Mouse (Mus musculus): ENCODE data around the gene Cfap73. TPM values are rescaled to one million over a fixed set of nuclear protein-coding genes. Genes with fewer than 3 reads are reported as not detected.
A peak's percentile ranks its signal among the peaks of the same experiment; 100 is the strongest.

Cfap73 gene
- polyA plus RNA-seq, 2 experiments: not detected

DNA sequence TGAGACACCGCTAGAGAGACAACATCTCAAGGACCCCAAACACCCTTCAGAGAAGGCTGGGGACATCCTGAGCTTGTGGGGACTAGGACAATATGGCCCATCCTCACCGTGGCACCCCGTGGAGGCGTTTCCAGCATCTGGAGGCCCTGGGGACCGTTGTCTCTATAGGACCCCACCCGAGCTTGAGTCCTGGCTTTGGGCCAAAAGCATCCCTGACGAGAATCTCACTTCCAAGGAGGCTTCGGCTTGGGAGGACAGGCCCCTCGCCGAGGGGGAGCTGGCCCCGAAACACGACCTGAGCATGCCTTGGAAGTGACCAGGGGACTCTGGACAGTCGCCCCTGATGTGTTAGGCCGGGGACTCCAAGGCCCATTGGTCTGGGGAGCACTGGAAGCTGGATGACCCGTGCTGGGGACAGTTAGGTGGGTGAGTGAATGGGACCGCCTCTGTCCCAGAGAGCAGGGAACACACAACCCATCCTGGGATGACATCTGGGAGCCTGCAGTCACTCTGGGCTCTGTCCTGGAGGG is 24.7 kb downstream of the Cfap73 start:
- H3K9ac ChIP-seq (replicated peaks): no peak overlapping the region
- H3K36me3 ChIP-seq (replicated peaks; ENCODE audit: control insufficient read depth, insufficient read depth, low read depth): no peaks in the 10 kb centered on the region
- WGBS (ENCODE audit: insufficient replicate concordance): 75% methylated on average over 16 of the region's 16 CpGs
- no peaks in the 10 kb centered on the region for H3K9me3 ChIP-seq (ENCODE audit: control insufficient read depth, low read length)
- no peak for DNase-seq (ENCODE audit: low read depth in 3 of 3, low spot score in 3 of 3)
- H3K4me3 ChIP-seq (ENCODE audit: insufficient read depth in 1 of 2, low read depth in 2 of 2, low read length in 2 of 2): no peak overlapping the region
- H3K4me2 ChIP-seq (ENCODE audit: low read depth): no peak overlapping the region
- TF ChIP-seq CTCF (IDR thresholded peaks at IDR 0.05; ENCODE audit: low read depth) (no peak), EP300 (IDR thresholded peaks at IDR 0.05; ENCODE audit: low read depth) (no peak)
- no peaks in the 10 kb centered on the region for H3K27me3 ChIP-seq (ENCODE audit: control insufficient read depth, insufficient read depth, low read length)
- no peak overlapping the region for H3K27ac ChIP-seq
- peaks cover 6 to 15% of the 10 kb centered on the region in 2 experiments for H3K4me1 ChIP-seq (replicated peaks; ENCODE audit: control insufficient read depth in 2 of 2, insufficient read depth in 2 of 2, low read length in 1 of 2)
- no peak for ATAC-seq (ENCODE audit: insufficient read depth)

DNA sequence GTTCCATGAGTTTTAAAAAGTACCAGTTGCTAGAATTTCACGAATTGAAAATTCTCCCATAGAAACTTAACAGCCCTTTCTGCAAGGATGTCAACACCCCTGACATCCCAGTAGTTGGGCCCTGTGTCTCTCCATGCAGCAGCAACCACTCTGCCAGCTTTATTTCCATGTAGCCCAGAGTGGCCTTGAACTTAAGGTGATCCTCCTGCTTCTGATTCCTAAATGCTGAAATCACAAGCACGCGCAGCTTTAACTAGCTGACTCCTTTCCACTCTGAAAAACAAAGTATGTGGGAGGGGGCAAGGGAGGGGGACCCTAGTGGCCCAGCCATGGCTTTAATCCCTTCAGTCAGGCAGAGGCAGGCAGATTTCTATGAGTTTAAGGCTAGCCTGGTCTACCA is 26.7 kb downstream of the Cfap73 start:
- WGBS (ENCODE audit: insufficient replicate concordance): 81% methylated on average over 3 of the region's 3 CpGs
- H3K9ac ChIP-seq (replicated peaks): no peak overlapping the region
- peaks cover 3 to 8% of the 10 kb centered on the region in 2 experiments for H3K4me1 ChIP-seq (replicated peaks; ENCODE audit: control insufficient read depth in 2 of 2, insufficient read depth in 2 of 2, low read length in 1 of 2)
- no peak overlapping the region for H3K27ac ChIP-seq
- no peaks in the 10 kb centered on the region for H3K27me3 ChIP-seq (ENCODE audit: control insufficient read depth, insufficient read depth, low read length)
- DNase-seq (ENCODE audit: low read depth in 3 of 3, low spot score in 3 of 3) (no peak), ATAC-seq (ENCODE audit: insufficient read depth) (no peak)
- no peaks in the 10 kb centered on the region for H3K9me3 ChIP-seq (ENCODE audit: control insufficient read depth, low read length)
- no peak for TF ChIP-seq EP300 (IDR thresholded peaks at IDR 0.05; ENCODE audit: low read depth)
- TF ChIP-seq CTCF (IDR thresholded peaks at IDR 0.05; ENCODE audit: low read depth): no peak
- no peaks in the 10 kb centered on the region for H3K36me3 ChIP-seq (replicated peaks; ENCODE audit: control insufficient read depth, insufficient read depth, low read depth)
- H3K4me3 ChIP-seq (ENCODE audit: insufficient read depth in 1 of 2, low read depth in 2 of 2, low read length in 2 of 2): no peak overlapping the region
- H3K4me2 ChIP-seq (ENCODE audit: low read depth): no peak overlapping the region

DNA sequence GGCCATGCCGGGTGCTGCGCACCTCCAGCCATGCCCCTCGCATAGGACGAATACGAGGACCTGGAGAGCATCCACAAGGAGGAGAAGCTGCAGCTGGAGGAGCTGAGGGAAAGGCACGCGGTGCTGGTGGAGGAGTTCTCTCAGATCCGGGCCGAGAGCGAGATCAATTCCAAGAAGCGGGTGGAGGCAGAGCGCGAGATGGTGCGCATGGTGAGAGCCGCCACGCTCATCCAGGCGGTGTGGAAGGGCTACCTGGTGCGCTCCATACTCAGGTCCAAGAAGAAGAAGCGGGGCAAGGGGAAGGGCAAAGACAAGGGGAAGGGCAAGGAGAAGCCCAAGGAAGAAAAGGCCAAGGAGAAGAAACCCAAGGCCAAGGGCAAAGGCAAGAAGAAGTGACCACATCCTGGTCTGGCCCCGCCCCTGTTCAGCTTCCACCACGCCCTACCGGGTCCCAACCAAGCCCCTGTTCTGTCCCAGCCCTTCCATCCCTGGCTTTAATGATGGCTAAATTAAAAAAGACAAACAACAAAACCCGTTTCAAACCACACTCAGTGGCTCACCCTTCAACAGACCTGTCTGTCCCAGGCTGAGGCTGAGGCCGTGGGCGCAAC is 27.3 kb downstream of the Cfap73 start:
- ATAC-seq (ENCODE audit: insufficient read depth) (no peak), DNase-seq (ENCODE audit: low read depth in 3 of 3, low spot score in 3 of 3) (no peak)
- Histone ChIP-seq H3K9ac (replicated peaks) (no peak overlapping the region), H3K4me1 (replicated peaks; ENCODE audit: control insufficient read depth in 2 of 2, insufficient read depth in 2 of 2, low read length in 1 of 2) (peaks cover 3 to 8% of the 10 kb centered on the region in 2 experiments), H3K4me2 (ENCODE audit: low read depth) (no peak overlapping the region), H3K9me3 (ENCODE audit: control insufficient read depth, low read length) (no peaks in the 10 kb centered on the region), H3K36me3 (replicated peaks; ENCODE audit: control insufficient read depth, insufficient read depth, low read depth) (no peaks in the 10 kb centered on the region), H3K27ac (no peak overlapping the region), H3K4me3 (ENCODE audit: insufficient read depth in 1 of 2, low read depth in 2 of 2, low read length in 2 of 2) (no peak overlapping the region), H3K27me3 (ENCODE audit: control insufficient read depth, insufficient read depth, low read length) (no peaks in the 10 kb centered on the region)
- WGBS (ENCODE audit: insufficient replicate concordance): 67% methylated on average over 25 of the region's 25 CpGs
- TF ChIP-seq CTCF (IDR thresholded peaks at IDR 0.05; ENCODE audit: low read depth): no peak

DNA sequence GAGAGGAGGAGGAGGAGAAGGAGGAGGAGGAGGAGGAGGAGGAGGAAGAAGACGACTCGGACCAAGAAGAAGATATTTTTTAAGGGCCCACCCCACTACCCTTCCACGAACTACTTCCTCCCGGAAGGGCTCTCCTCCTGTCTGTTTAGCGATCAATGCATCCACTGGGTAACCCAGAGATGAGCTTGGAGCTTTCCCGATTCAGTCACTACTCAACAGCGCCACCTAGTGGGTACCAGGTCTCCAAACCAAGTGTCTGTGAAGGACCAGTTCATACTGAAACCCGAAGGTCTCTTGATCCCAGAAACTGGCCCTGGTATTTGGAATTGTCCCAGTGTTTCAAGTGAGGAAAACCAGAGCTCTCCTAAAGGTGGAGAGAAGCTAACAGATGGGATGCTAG is 28.3 kb downstream of the Cfap73 start:
- 2% methylated on average over 8 of the region's 8 CpGs for WGBS (ENCODE audit: insufficient replicate concordance)
- H3K4me2 ChIP-seq (ENCODE audit: low read depth): peak overlapping the region; percentile 69
- TF ChIP-seq EP300 (IDR thresholded peaks at IDR 0.05; ENCODE audit: low read depth) (no peak), CTCF (IDR thresholded peaks at IDR 0.05; ENCODE audit: low read depth) (peak; percentile 93)
- no peaks in the 10 kb centered on the region for H3K36me3 ChIP-seq (replicated peaks; ENCODE audit: control insufficient read depth, insufficient read depth, low read depth)
- H3K4me1 ChIP-seq (replicated peaks; ENCODE audit: control insufficient read depth in 2 of 2, insufficient read depth in 2 of 2, low read length in 1 of 2): peaks cover 9 to 11% of the 10 kb centered on the region in 2 experiments
- H3K4me3 ChIP-seq (ENCODE audit: insufficient read depth in 1 of 2, low read depth in 2 of 2, low read length in 2 of 2): no peak overlapping the region
- peak; percentile 83 to 85 (median 84) for DNase-seq (ENCODE audit: low read depth in 3 of 3, low spot score in 3 of 3)
- no peaks in the 10 kb centered on the region for H3K27me3 ChIP-seq (ENCODE audit: control insufficient read depth, insufficient read depth, low read length)
- ATAC-seq (ENCODE audit: insufficient read depth): peak; percentile 54; the same call in 1 of the 2 replicates
- no peak overlapping the region for H3K9ac ChIP-seq (replicated peaks)
- H3K9me3 ChIP-seq (ENCODE audit: control insufficient read depth, low read length): no peaks in the 10 kb centered on the region
- no peak overlapping the region for H3K27ac ChIP-seq

DNA sequence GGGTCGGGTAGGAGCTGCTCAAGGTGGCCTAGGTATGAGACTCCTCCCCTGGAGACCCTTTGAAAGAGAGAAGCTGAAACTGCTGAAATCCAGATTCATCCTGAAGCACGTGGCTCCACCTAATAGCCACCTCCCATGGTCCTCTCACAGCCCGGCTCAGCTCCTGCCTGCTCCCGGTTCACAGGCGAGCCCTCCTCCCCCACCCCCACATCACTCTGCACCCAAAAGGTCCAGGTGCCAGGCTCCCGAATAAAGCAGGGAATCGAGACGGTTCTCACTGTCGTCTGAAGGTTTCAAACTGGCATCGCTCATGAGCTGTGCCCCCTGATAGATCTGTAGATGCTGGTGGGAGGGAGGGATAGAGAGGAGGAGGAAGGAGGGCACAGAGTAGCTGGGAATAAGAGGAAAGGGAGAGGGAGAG is 28.8 kb downstream of the Cfap73 start:
- peak overlapping the region; percentile 18 for H3K9ac ChIP-seq (replicated peaks)
- H3K36me3 ChIP-seq (replicated peaks; ENCODE audit: control insufficient read depth, insufficient read depth, low read depth): no peaks in the 10 kb centered on the region
- TF ChIP-seq CTCF (IDR thresholded peaks at IDR 0.05; ENCODE audit: low read depth): no peak
- no peak for TF ChIP-seq EP300 (IDR thresholded peaks at IDR 0.05; ENCODE audit: low read depth)
- 3% methylated on average over 10 of the region's 10 CpGs for WGBS (ENCODE audit: insufficient replicate concordance)
- H3K27me3 ChIP-seq (ENCODE audit: control insufficient read depth, insufficient read depth, low read length): no peaks in the 10 kb centered on the region
- H3K4me3 ChIP-seq (ENCODE audit: insufficient read depth in 1 of 2, low read depth in 2 of 2, low read length in 2 of 2): peak overlapping the region; percentile 27 to 32; a peak in 3 of 4 replicates
- DNase-seq (ENCODE audit: low read depth in 3 of 3, low spot score in 3 of 3) (no peak), ATAC-seq (ENCODE audit: insufficient read depth) (peak; percentile 21; the same call in 1 of the 2 replicates)
- H3K4me1 ChIP-seq (replicated peaks; ENCODE audit: control insufficient read depth in 2 of 2, insufficient read depth in 2 of 2, low read length in 1 of 2): peaks cover 13 to 15% of the 10 kb centered on the region in 2 experiments
- no peaks in the 10 kb centered on the region for H3K9me3 ChIP-seq (ENCODE audit: control insufficient read depth, low read length)
- no peak overlapping the region for H3K27ac ChIP-seq
- H3K4me2 ChIP-seq (ENCODE audit: low read depth): peak overlapping the region; percentile 69

Data from liver, embryonic 14.5 days (tissue).